Mouse (Mus musculus) CH12F3 (cell line): ENCODE results near the gene Pfkfb2.
"Not testable (repeated sequence)": the region's sequence is repeated elsewhere in the genome, so short reads cannot be mapped to it uniquely, and the experiment has no call there.

ENCODE experiments used
- in situ Hi-C: fragments of 300-500 bp; cut with MboI; formaldehyde crosslinking; loops from 2 replicates; pipeline ENCODE4 v1.14.3; 2020; ENCODE audit warnings: low sequenced_read_pairs

Gene Pfkfb2

GRCm38 (mm10) chr1:130701976-130702375 is 27.1 kb downstream of the Pfkfb2 start:
- in situ Hi-C loops = no loop called here

GRCm38 (mm10) chr1:130699937-130700633 is 29.0 kb downstream of the Pfkfb2 start:
- in situ Hi-C loops = loop anchor here (25.0 kb wide), 2 partner anchors 262 to 362 kb away; no protein-coding TSS in a partner anchor

- in situ Hi-C loops = loop anchor here (25.0 kb wide), 2 partner anchors 264 to 364 kb away; no protein-coding TSS in a partner anchor
These were observed 30.5 kb downstream of the Pfkfb2 start for GRCm38 (mm10) chr1:130698601-130699000.

- in situ Hi-C loops = loop anchor here (25.0 kb wide), 2 partner anchors 278 to 378 kb away; no protein-coding TSS in a partner anchor
These were observed 45.1 kb downstream of the Pfkfb2 start for GRCm38 (mm10) chr1:130683905-130684304.

GRCm38 (mm10) chr1:130681656-130682413 is 47.2 kb downstream of the Pfkfb2 start:
- in situ Hi-C loops = loop anchor here (25.0 kb wide), 2 partner anchors 280 to 380 kb away; no protein-coding TSS in a partner anchor

GRCm38 (mm10) chr1:130681075-130681474 is 48.0 kb downstream of the Pfkfb2 start:
- in situ Hi-C loops = loop anchor here (25.0 kb wide), 2 partner anchors 281 to 381 kb away; no protein-coding TSS in a partner anchor

- in situ Hi-C loops = loop anchor here (25.0 kb wide), 2 partner anchors 284 to 384 kb away; no protein-coding TSS in a partner anchor
These were observed 50.5 kb downstream of the Pfkfb2 start for GRCm38 (mm10) chr1:130678551-130678950.

GRCm38 (mm10) chr1:130663576-130663975 is 65.5 kb downstream of the Pfkfb2 start:
- in situ Hi-C loops = not testable (repeated sequence)

GRCm38 (mm10) chr1:130661454-130661853 is 67.6 kb downstream of the Pfkfb2 start, which contains the start of gene C4bp:
TSS of gene C4bp (minus strand) at chr1:130661632.
- in situ Hi-C loops = no loop called here

GRCm38 (mm10) chr1:130659641-130660040 is 69.4 kb downstream of the Pfkfb2 start:
- in situ Hi-C loops = not testable (repeated sequence)

- in situ Hi-C loops = no loop called here
These were observed 85.0 kb downstream of the Pfkfb2 start for GRCm38 (mm10) chr1:130644103-130644502.

GRCm38 (mm10) chr1:130640967-130641366 is 88.1 kb downstream of the Pfkfb2 start:
- in situ Hi-C loops = no loop called here
